Mouse (Mus musculus) large intestine, adult 2 months (tissue): Measurements from ENCODE around the gene Mrpl36. TPM values are rescaled to one million over a fixed set of nuclear protein-coding genes. Genes with fewer than 3 reads are reported as not detected.

ENCODE experiments used
- DNase-seq: peaks from one replicate; pipeline ENCODE4 v3.0.0-alpha.2; 2012; ENCODE audit warnings: low read depth, low spot score
- WGBS: fragments of 180-500 bp; shearing (Covaris S2); methylation state at CpG from one replicate; pipeline ENCODE4 v1.1.7; 2018; 5-methylcytosine and 5-hydroxymethylcytosine counted together
- polyA plus RNA-seq: library from polyadenylated mRNA; depleted of rRNA; stranded (reverse); fragments of >200 nt; gene quantifications from 2 replicates; pipeline ENCODE4 v1.2.3, GENCODE M21; 2012; rRNA removed

Gene Mrpl36
- polyA plus RNA-seq, 1 experiment = 109 TPM

GRCm38 (mm10) chr13:73345102-73345890, 17.0 kb downstream of the Mrpl36 start:
- 63% methylated on average over 9 of the region's 9 CpGs for WGBS

GRCm38 (mm10) chr13:73346131-73346530, 17.8 kb downstream of the Mrpl36 start:
- whole genome bisulfite sequencing = 31% methylated on average over 2 of the region's 2 CpGs
- DNase-seq = no peak

More at GRCm38 (mm10) chr13:73345102-73345890, 17.0 kb downstream of the Mrpl36 start:
- DNase-seq = no peak

GRCm38 (mm10) chr13:73346743-73347142, 18.4 kb downstream of the Mrpl36 start:
- DNase-seq = no peak
- 83% methylated on average over 4 of the region's 4 CpGs for WGBS

GRCm38 (mm10) chr13:73347171-73347570, 18.9 kb downstream of the Mrpl36 start:
- DNase-seq = no peak
- WGBS = 42% methylated on average over 3 of the region's 3 CpGs

- DNase-seq = no peak
- 65% methylated on average over 7 of the region's 7 CpGs for WGBS
Measured at GRCm38 (mm10) chr13:73347922-73348650, 19.8 kb downstream of the Mrpl36 start.

GRCm38 (mm10) chr13:73350741-73351140, 22.4 kb downstream of the Mrpl36 start:
- 66% methylated on average over 9 of the region's 9 CpGs for WGBS
- DNase-seq = no peak

GRCm38 (mm10) chr13:73351910-73352309, 23.6 kb downstream of the Mrpl36 start:
- WGBS = 44% methylated on average over 3 of the region's 3 CpGs
- no peak for DNase-seq

- no peak for DNase-seq
Measured at GRCm38 (mm10) chr13:73352491-73352890, 24.2 kb downstream of the Mrpl36 start.

- 86% methylated on average over 3 of the region's 3 CpGs for WGBS
- no peak for DNase-seq
Measured at GRCm38 (mm10) chr13:73357106-73357505, 28.8 kb downstream of the Mrpl36 start.

- WGBS = 83% methylated on average over 4 of the region's 4 CpGs
Measured at GRCm38 (mm10) chr13:73373367-73373766, 45.1 kb downstream of the Mrpl36 start.

GRCm38 (mm10) chr13:73374612-73375011, 46.3 kb downstream of the Mrpl36 start:
- 78% methylated on average over 2 of the region's 2 CpGs for WGBS
- DNase-seq = no peak

More at GRCm38 (mm10) chr13:73373367-73373766, 45.1 kb downstream of the Mrpl36 start:
- no peak for DNase-seq

- DNase-seq = no peak
- WGBS = 80% methylated on average over 9 of the region's 9 CpGs
Measured at GRCm38 (mm10) chr13:73377637-73378036, 49.3 kb downstream of the Mrpl36 start.

Other genes starting within 250 kb of the Mrpl36 start
- gene Irx4, start 68.0 kb upstream of the Mrpl36 start, polyA plus RNA-seq = 0.25 and 0.52 TPM in 2 replicates
- gene Ndufs6, start within 50 bp of the Mrpl36 start, polyA plus RNA-seq = 101 and 115 TPM in 2 replicates
- gene Lpcat1, start 138.7 kb downstream of the Mrpl36 start, polyA plus RNA-seq = 8.0 and 10.1 TPM in 2 replicates
- 0.07 TPM in 1 of 2 replicates, not detected in the other for gene Slc6a3, start 208.2 kb downstream of the Mrpl36 start, polyA plus RNA-seq